Mouse (Mus musculus): Measurements from ENCODE around the gene Nphs1. TPM values are rescaled to one million over a fixed set of nuclear protein-coding genes. Genes with fewer than 3 reads are reported as not detected.

Gene Nphs1
- total and polyA plus RNA-seq, 3 experiments: 1.2 to 2.3 TPM; not detected in 1

GRCm38 (mm10) chr7:30456487-30456886 is 1.6 kb upstream of the Nphs1 start:
- no peaks in the 10 kb centered on the region for H3K79me2 ChIP-seq (ENCODE audit: control insufficient read depth, insufficient read depth, low read length, poor library complexity)
- H3K27ac ChIP-seq (ENCODE audit: control insufficient read depth, low read depth, low read length): no peak overlapping the region
- no peaks in the 10 kb centered on the region for H3K9me3 ChIP-seq (replicated peaks; ENCODE audit: insufficient read depth, low read length)
- TF ChIP-seq TBP (IDR thresholded peaks at IDR 0.05; ENCODE audit: low read depth, low read length): no peak
- TF ChIP-seq USF1 (IDR thresholded peaks at IDR 0.05; ENCODE audit: low read depth, low read length): no peak
- TF ChIP-seq SIN3A (IDR thresholded peaks at IDR 0.05; ENCODE audit: low read length): no peak
- TF ChIP-seq MAFK (IDR thresholded peaks at IDR 0.05; ENCODE audit: borderline replicate concordance, low read depth, low read length): no peak
- no peak for TF ChIP-seq JUND (IDR thresholded peaks at IDR 0.05; ENCODE audit: low read depth, low read length)
- TF ChIP-seq GABPA (IDR thresholded peaks at IDR 0.05; ENCODE audit: low read depth, low read length): no peak
- TF ChIP-seq ETS1 (IDR thresholded peaks at IDR 0.05; ENCODE audit: low read depth, low read length): no peak
- TF ChIP-seq HCFC1 (IDR thresholded peaks at IDR 0.05; ENCODE audit: low read depth, low read length): no peak
- H3K4me3 ChIP-seq (ENCODE audit: control insufficient read depth in 1 of 2, insufficient read depth in 1 of 2, low read depth in 2 of 2, low read length in 2 of 2): no peak overlapping the region
- no peaks in the 10 kb centered on the region for H3K4me1 ChIP-seq (ENCODE audit: control insufficient read depth in 1 of 2, insufficient read depth in 2 of 2, low read length in 2 of 2)
- H3K27me3 ChIP-seq (ENCODE audit: control insufficient read depth in 1 of 2, insufficient read depth in 2 of 2, low read length in 2 of 2): no peaks in the 10 kb centered on the region; a peak in 1 of 4 replicates
- no peak overlapping the region for H3K9ac ChIP-seq (ENCODE audit: control insufficient read depth, low read depth, low read length, poor library complexity, severe bottlenecking)
- H3K36me3 ChIP-seq (ENCODE audit: control insufficient read depth in 1 of 2, insufficient read depth in 2 of 2, low read length in 2 of 2): no peaks in the 10 kb centered on the region
- no peak for DNase-seq (ENCODE audit: low read depth, low spot score)

GRCm38 (mm10) chr7:30456911-30457628 is 1.0 kb upstream of the Nphs1 start:
- Histone ChIP-seq H3K27ac (ENCODE audit: control insufficient read depth, low read depth, low read length) (no peak overlapping the region), H3K4me3 (ENCODE audit: control insufficient read depth in 1 of 2, insufficient read depth in 1 of 2, low read depth in 2 of 2, low read length in 2 of 2) (no peak overlapping the region), H3K79me2 (ENCODE audit: control insufficient read depth, insufficient read depth, low read length, poor library complexity) (no peaks in the 10 kb centered on the region), H3K36me3 (ENCODE audit: control insufficient read depth in 1 of 2, insufficient read depth in 2 of 2, low read length in 2 of 2) (no peaks in the 10 kb centered on the region), H3K27me3 (ENCODE audit: control insufficient read depth in 1 of 2, insufficient read depth in 2 of 2, low read length in 2 of 2) (no peaks in the 10 kb centered on the region; a peak in 1 of 4 replicates), H3K9ac (ENCODE audit: control insufficient read depth, low read depth, low read length, poor library complexity, severe bottlenecking) (no peak overlapping the region), H3K9me3 (replicated peaks; ENCODE audit: insufficient read depth, low read length) (no peaks in the 10 kb centered on the region), H3K4me1 (ENCODE audit: control insufficient read depth in 1 of 2, insufficient read depth in 2 of 2, low read length in 2 of 2) (no peaks in the 10 kb centered on the region)
- TF ChIP-seq POLR2AphosphoS5 (IDR thresholded peaks at IDR 0.05; ENCODE audit: borderline replicate concordance, low read depth, low read length) (no peak), RAD21 (IDR thresholded peaks at IDR 0.05; ENCODE audit: low read depth, low read length) (no peak), CHD1 (IDR thresholded peaks at IDR 0.05; ENCODE audit: low read depth, low read length) (no peak), MEF2A (IDR thresholded peaks at IDR 0.05; ENCODE audit: extremely low read depth, insufficient replicate concordance, low read depth, low read length, poor library complexity, severe bottlenecking) (no peak), POLR2AphosphoS2 (IDR thresholded peaks at IDR 0.05; ENCODE audit: low read length) (no peak)
- no peak for DNase-seq (ENCODE audit: low read depth, low spot score)

- no peak overlapping the region for H3K27ac ChIP-seq (ENCODE audit: control insufficient read depth, low read depth, low read length)
- TF ChIP-seq ZNF384 (IDR thresholded peaks at IDR 0.05; ENCODE audit: low read depth, low read length): no peak
- TF ChIP-seq ZC3H11A (IDR thresholded peaks at IDR 0.05; ENCODE audit: low read depth, low read length): no peak
- TF ChIP-seq TAL1 (IDR thresholded peaks at IDR 0.05; ENCODE audit: low read length): no peak
- no peak for TF ChIP-seq RAD21 (IDR thresholded peaks at IDR 0.05; ENCODE audit: low read depth, low read length)
- no peak for TF ChIP-seq GABPA (IDR thresholded peaks at IDR 0.05; ENCODE audit: low read depth, low read length)
- TF ChIP-seq USF2 (IDR thresholded peaks at IDR 0.05; ENCODE audit: borderline replicate concordance in 1 of 2, insufficient read depth in 1 of 2, low read depth in 1 of 2, low read length in 2 of 2): no peak
- no peak for TF ChIP-seq ZMIZ1 (IDR thresholded peaks at IDR 0.05; ENCODE audit: low read depth, low read length)
- TF ChIP-seq ZKSCAN1 (IDR thresholded peaks at IDR 0.05; ENCODE audit: low read depth, low read length): no peak
- no peak for TF ChIP-seq MAZ (IDR thresholded peaks at IDR 0.05; ENCODE audit: low read depth, low read length)
- no peak for TF ChIP-seq POLR2A (IDR thresholded peaks at IDR 0.05; ENCODE audit: control insufficient read depth in 1 of 2, insufficient read depth in 1 of 2, low read depth in 1 of 2, low read length in 2 of 2, poor library complexity in 1 of 2)
- no peak for TF ChIP-seq CHD2 (IDR thresholded peaks at IDR 0.05; ENCODE audit: low read length)
- H3K9me3 ChIP-seq (replicated peaks; ENCODE audit: insufficient read depth, low read length): no peaks in the 10 kb centered on the region
- no peak overlapping the region for H3K9ac ChIP-seq (ENCODE audit: control insufficient read depth, low read depth, low read length, poor library complexity, severe bottlenecking)
- DNase-seq (ENCODE audit: low read depth, low spot score): no peak
- H3K79me2 ChIP-seq (ENCODE audit: control insufficient read depth, insufficient read depth, low read length, poor library complexity): no peaks in the 10 kb centered on the region
- H3K4me3 ChIP-seq (ENCODE audit: control insufficient read depth in 1 of 2, insufficient read depth in 1 of 2, low read depth in 2 of 2, low read length in 2 of 2): no peak overlapping the region
- H3K36me3 ChIP-seq (ENCODE audit: control insufficient read depth in 1 of 2, insufficient read depth in 2 of 2, low read length in 2 of 2): no peaks in the 10 kb centered on the region
- peaks cover 0 to 1% of the 10 kb centered on the region in 2 experiments; a peak in 3 of 4 replicates for H3K27me3 ChIP-seq (ENCODE audit: control insufficient read depth in 1 of 2, insufficient read depth in 2 of 2, low read length in 2 of 2)
- H3K4me1 ChIP-seq (ENCODE audit: control insufficient read depth in 1 of 2, insufficient read depth in 2 of 2, low read length in 2 of 2): no peaks in the 10 kb centered on the region
Observed at GRCm38 (mm10) chr7:30459484-30459883, 1.4 kb downstream of the Nphs1 start.
